Mouse (Mus musculus): ENCODE results near the gene Rpl38. TPM values are rescaled to one million over a fixed set of nuclear protein-coding genes. Genes with fewer than 3 reads are reported as not detected.

Rpl38 gene
- polyA plus RNA-seq, 1 experiment from 2014 or later: 892 TPM

- Histone ChIP-seq H3K4me3 (ENCODE audit: inconsistent target) (no peak overlapping the region), H3K27ac (peak overlapping the region; percentile 83), H3K36me3 (ENCODE audit: inconsistent target) (no peaks in the 10 kb centered on the region), H3K79me2 (ENCODE audit: inconsistent target) (peaks cover 95% of the 10 kb centered on the region)
- 90% methylated on average over 5 of the region's 5 CpGs for WGBS (ENCODE audit: missing documents)
These were observed 12.7 kb downstream of the Rpl38 start for GRCm38 (mm10) chr11:114681054-114681453.

GRCm38 (mm10) chr11:114682321-114682900, 14.1 kb downstream of the Rpl38 start:
- 92% methylated on average over 12 of the region's 13 CpGs for WGBS (ENCODE audit: missing documents)
- Histone ChIP-seq H3K27ac (peak overlapping the region; percentile 89; the same call in 1 of the 2 replicates), H3K36me3 (ENCODE audit: inconsistent target) (peaks cover 7% of the 10 kb centered on the region; the same call in 1 of the 2 replicates), H3K79me2 (ENCODE audit: inconsistent target) (peaks cover 93% of the 10 kb centered on the region), H3K4me3 (ENCODE audit: inconsistent target) (no peak overlapping the region)

- peak overlapping the region; percentile 89 for H3K27ac ChIP-seq
- 95% methylated on average over 10 of the region's 10 CpGs for WGBS (ENCODE audit: missing documents)
- H3K36me3 ChIP-seq (ENCODE audit: inconsistent target): peaks cover 7% of the 10 kb centered on the region; the same call in 1 of the 2 replicates
- H3K4me3 ChIP-seq (ENCODE audit: inconsistent target): no peak overlapping the region
- H3K79me2 ChIP-seq (ENCODE audit: inconsistent target): peaks cover 93% of the 10 kb centered on the region
These were observed 14.9 kb downstream of the Rpl38 start for GRCm38 (mm10) chr11:114683029-114683721.

GRCm38 (mm10) chr11:114683722-114684621, 15.6 kb downstream of the Rpl38 start:
- Histone ChIP-seq H3K79me2 (ENCODE audit: inconsistent target) (peaks cover 92% of the 10 kb centered on the region), H3K27ac (peak overlapping the region; percentile 89), H3K36me3 (ENCODE audit: inconsistent target) (peaks cover 8% of the 10 kb centered on the region; the same call in 1 of the 2 replicates), H3K4me3 (ENCODE audit: inconsistent target) (no peak overlapping the region)
- 71% methylated on average over 19 of the region's 20 CpGs for WGBS (ENCODE audit: missing documents)

- Histone ChIP-seq H3K36me3 (ENCODE audit: inconsistent target) (peaks cover 16% of the 10 kb centered on the region; the same call in 1 of the 2 replicates), H3K27ac (peak overlapping the region; percentile 97), H3K79me2 (ENCODE audit: inconsistent target) (peaks cover 92% of the 10 kb centered on the region), H3K4me3 (ENCODE audit: inconsistent target) (no peak overlapping the region)
- 85% methylated on average over 14 of the region's 14 CpGs for WGBS (ENCODE audit: missing documents)
These were observed 16.5 kb downstream of the Rpl38 start for GRCm38 (mm10) chr11:114684627-114685373.

- Histone ChIP-seq H3K27ac (peak overlapping the region; percentile 97), H3K4me3 (ENCODE audit: inconsistent target) (no peak overlapping the region), H3K36me3 (ENCODE audit: inconsistent target) (peaks cover 24% of the 10 kb centered on the region; the same call in 1 of the 2 replicates), H3K79me2 (ENCODE audit: inconsistent target) (peaks cover 92% of the 10 kb centered on the region)
- 87% methylated on average over 9 of the region's 9 CpGs for WGBS (ENCODE audit: missing documents)
These were observed 17.3 kb downstream of the Rpl38 start for GRCm38 (mm10) chr11:114685526-114686040.

- H3K36me3 ChIP-seq (ENCODE audit: inconsistent target): peaks cover 31% of the 10 kb centered on the region; the same call in 1 of the 2 replicates
- 95% methylated on average over 16 of the region's 16 CpGs for WGBS (ENCODE audit: missing documents)
- H3K27ac ChIP-seq: no peak overlapping the region
- H3K79me2 ChIP-seq (ENCODE audit: inconsistent target): peaks cover 92% of the 10 kb centered on the region
- no peak overlapping the region for H3K4me3 ChIP-seq (ENCODE audit: inconsistent target)
These were observed 18.1 kb downstream of the Rpl38 start for GRCm38 (mm10) chr11:114686221-114686959.

- H3K79me2 ChIP-seq (ENCODE audit: inconsistent target): peaks cover 92% of the 10 kb centered on the region
- WGBS (ENCODE audit: missing documents): 81% methylated on average over 8 of the region's 10 CpGs
- H3K4me3 ChIP-seq (ENCODE audit: inconsistent target): no peak overlapping the region
- H3K36me3 ChIP-seq (ENCODE audit: inconsistent target): peaks cover 44% of the 10 kb centered on the region; the same call in 1 of the 2 replicates
- no peak overlapping the region for H3K27ac ChIP-seq
These were observed 19.4 kb downstream of the Rpl38 start for GRCm38 (mm10) chr11:114687574-114688188.

GRCm38 (mm10) chr11:114688729-114689128, 20.4 kb downstream of the Rpl38 start:
- Histone ChIP-seq H3K36me3 (ENCODE audit: inconsistent target) (peaks cover 54% of the 10 kb centered on the region; the same call in 1 of the 2 replicates), H3K79me2 (ENCODE audit: inconsistent target) (peaks cover 88% of the 10 kb centered on the region), H3K4me3 (ENCODE audit: inconsistent target) (no peak overlapping the region), H3K27ac (no peak overlapping the region)
- 100% methylated on average over 2 of the region's 3 CpGs for WGBS (ENCODE audit: missing documents)

GRCm38 (mm10) chr11:114690192-114690591, 21.9 kb downstream of the Rpl38 start:
- H3K27ac ChIP-seq: no peak overlapping the region
- H3K79me2 ChIP-seq (ENCODE audit: inconsistent target): peaks cover 87% of the 10 kb centered on the region
- 96% methylated on average over 15 of the region's 15 CpGs for WGBS (ENCODE audit: missing documents)
- H3K36me3 ChIP-seq (ENCODE audit: inconsistent target): peaks cover 67% of the 10 kb centered on the region
- no peak overlapping the region for H3K4me3 ChIP-seq (ENCODE audit: inconsistent target)

GRCm38 (mm10) chr11:114691454-114692182, 23.3 kb downstream of the Rpl38 start:
- no peak overlapping the region for H3K27ac ChIP-seq
- peaks cover 79% of the 10 kb centered on the region for H3K79me2 ChIP-seq (ENCODE audit: inconsistent target)
- 95% methylated on average over 5 of the region's 6 CpGs for WGBS (ENCODE audit: missing documents)
- peaks cover 76% of the 10 kb centered on the region for H3K36me3 ChIP-seq (ENCODE audit: inconsistent target)
- no peak overlapping the region for H3K4me3 ChIP-seq (ENCODE audit: inconsistent target)

GRCm38 (mm10) chr11:114692601-114693000, 24.3 kb downstream of the Rpl38 start:
- H3K4me3 ChIP-seq (ENCODE audit: inconsistent target): no peak overlapping the region
- WGBS (ENCODE audit: missing documents): 87% methylated on average over 7 of the region's 7 CpGs
- no peak overlapping the region for H3K27ac ChIP-seq
- peaks cover 71% of the 10 kb centered on the region for H3K79me2 ChIP-seq (ENCODE audit: inconsistent target)
- peaks cover 83% of the 10 kb centered on the region for H3K36me3 ChIP-seq (ENCODE audit: inconsistent target)

Data from macrophage (primary cell).